Mouse (Mus musculus): Measurements from ENCODE around the gene Defa32.
"Not testable (repeated sequence)": the region's sequence is repeated elsewhere in the genome, so short reads cannot be mapped to it uniquely, and the experiment has no call there.

Gene Defa32

DNA sequence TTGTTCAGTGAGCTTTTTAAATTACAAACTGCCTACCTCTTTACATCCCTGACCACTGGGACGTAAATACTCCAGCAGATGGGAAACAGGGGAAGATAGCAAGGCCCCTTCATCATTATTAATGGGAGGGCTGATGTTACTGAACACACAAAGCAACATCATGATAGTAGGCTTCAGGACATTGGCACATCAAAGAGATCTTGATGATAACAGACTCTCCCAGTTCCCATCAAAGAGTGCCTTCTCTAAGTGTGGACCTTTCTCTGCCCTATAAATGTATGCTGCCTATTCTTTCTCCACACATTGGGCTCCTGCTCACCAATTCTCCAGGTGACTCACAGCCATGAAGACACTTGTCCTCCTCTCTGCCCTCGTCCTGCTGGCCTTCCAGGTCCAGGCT is at the start of gene Defa32:
Gene Defa32, plus strand, starts transcription at position 301 of the 400 bp plus-strand sequence.
- DNase-seq (ENCODE audit: low spot score in 2 of 2), result not testable (repeated sequence)

- DNase-seq (ENCODE audit: low spot score in 2 of 2), result not testable (repeated sequence)
These were observed 19.9 kb upstream of the Defa32 start, which contains the start of gene Defa20 for GRCm38 (mm10) chr8:21508958-21509357. Gene Defa20 (plus strand): TSS chr8:21509258.

- not testable (repeated sequence) for DNase-seq (ENCODE audit: low spot score in 2 of 2)
These were observed 36.3 kb downstream of the Defa32 start, which contains the start of gene Defa37 for GRCm38 (mm10) chr8:21565086-21565485. Gene Defa37 (plus strand): TSS chr8:21565386.

Measured in spleen, postnatal 4 days (tissue).